Mouse (Mus musculus) urinary bladder, postnatal 25 days (tissue): ENCODE data around the gene Mxi1.

ENCODE experiments used
- DNase-seq: peaks from one replicate; pipeline ENCODE4 v3.0.0; 2022; ENCODE audit warnings: low spot score

Gene Mxi1

DNA sequence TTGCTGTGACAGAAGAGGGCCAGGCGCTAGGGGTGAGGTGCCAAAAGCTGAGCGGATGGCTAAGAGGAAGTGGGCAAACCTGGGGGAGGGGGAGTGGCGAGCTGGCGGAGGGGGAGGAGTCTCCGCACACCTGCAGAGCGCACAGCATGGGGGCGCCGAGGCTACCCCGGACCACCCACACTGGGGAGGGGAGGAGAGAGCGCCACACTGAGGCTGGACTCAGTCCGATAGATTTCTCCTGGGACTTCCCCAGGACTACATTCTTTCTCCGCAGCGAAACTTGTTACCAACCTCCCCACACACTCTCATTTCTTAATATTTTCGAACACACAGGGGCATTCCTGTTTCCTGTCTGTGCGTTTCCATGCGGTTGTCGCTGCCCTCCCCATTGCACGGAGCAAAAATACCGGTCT lies 113.0 kb downstream of the Mxi1 start:
- DNase-seq = no peak

- no peak for DNase-seq
Observed at GRCm38 (mm10) chr19:53423816-53424465, 113.6 kb downstream of the Mxi1 start.

GRCm38 (mm10) chr19:53424629-53425028 lies 114.3 kb downstream of the Mxi1 start:
- DNase-seq = no peak
